Mouse (Mus musculus) lung, postnatal 10 days (tissue): ENCODE results near the gene Fndc10.
"Not testable (repeated sequence)": the region's sequence is repeated elsewhere in the genome, so short reads cannot be mapped to it uniquely, and the experiment has no call there.

Source experiments
- DNase-seq: peaks from one replicate; pipeline ENCODE4 v3.0.0; 2021

Gene Fndc10

DNA sequence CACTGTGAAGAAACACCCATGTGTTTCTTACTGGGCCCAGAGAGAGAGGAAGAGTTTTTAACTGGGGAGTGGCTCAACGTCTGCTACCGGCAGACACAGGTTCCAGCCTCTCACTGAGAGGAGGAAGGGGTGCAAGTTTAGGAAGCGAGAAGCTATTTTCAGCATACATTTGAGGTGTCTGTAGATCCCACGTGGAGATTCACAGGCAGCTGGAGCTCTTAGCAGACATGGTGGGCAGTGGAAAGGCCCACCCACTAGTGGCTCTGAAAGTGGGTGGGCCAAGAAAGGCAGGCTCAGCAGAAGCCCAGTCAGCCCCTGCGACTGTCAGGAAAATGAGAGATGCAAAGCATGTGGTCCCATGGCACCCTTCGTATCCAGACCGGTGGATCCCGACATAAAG is 44.1 kb downstream of the Fndc10 start:
- DNase-seq = no peak

DNA sequence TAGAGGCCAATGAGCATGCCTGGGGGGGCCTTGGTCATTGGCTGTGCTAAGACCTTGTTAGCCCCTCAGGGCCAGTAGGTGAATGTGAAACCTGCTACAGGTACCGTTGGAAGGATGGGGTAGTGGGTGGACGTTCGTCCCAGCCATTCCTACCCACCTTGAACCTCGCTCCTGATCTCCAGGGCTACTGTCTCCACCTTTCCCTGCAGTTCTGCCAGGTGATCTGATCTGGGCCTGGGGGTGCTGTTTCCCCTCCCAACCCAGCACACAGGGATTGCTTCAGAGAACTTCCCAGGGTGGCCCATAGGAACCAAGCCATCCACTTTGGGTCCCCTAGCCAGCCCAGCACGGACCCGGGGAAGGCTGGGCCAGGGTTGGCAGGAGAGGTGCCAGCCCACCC is 45.0 kb downstream of the Fndc10 start:
- no peak for DNase-seq

GRCm38 (mm10) chr4:155739741-155740636 is 45.8 kb downstream of the Fndc10 start:
- DNase-seq = no peak

- DNase-seq = not testable (repeated sequence)
These were observed 46.5 kb downstream of the Fndc10 start for GRCm38 (mm10) chr4:155740681-155741080.

DNA sequence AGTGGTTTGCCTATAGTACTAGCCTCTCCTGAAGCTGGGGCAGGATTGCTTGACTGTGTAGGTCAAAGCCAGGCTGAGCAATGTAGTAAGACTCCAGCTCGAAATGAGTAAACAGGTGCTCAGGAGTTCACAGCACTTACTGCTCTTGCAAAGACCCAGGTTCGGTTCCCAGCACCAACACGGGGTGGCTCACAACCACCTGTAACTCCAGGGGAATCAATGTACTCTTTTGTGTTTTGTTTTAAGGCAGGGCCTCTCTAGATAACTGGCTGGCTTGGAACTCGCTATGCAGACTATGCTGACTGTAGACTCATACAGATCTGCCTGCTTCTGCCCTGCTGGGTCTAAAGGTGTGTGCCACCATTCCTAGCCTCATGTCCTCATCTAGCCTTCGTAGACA is 48.5 kb downstream of the Fndc10 start:
- no peak for DNase-seq

- DNase-seq = no peak
These were observed 50.3 kb downstream of the Fndc10 start for GRCm38 (mm10) chr4:155744474-155744873.

GRCm38 (mm10) chr4:155745136-155745535 is 51.0 kb downstream of the Fndc10 start:
- no peak for DNase-seq
